Comparison of ENCODE assay signal across 14 mouse cellular contexts in genomic region chr7:24533031-24533571, GRCm38 (mm10). TPM values are rescaled to one million over a fixed set of nuclear protein-coding genes. Genes with fewer than 3 reads are reported as not detected.
A peak's percentile ranks its signal among the peaks of the same experiment; 100 is the strongest.
DNase-seq lines count a peak whose midpoint lies in the region; ATAC-seq lines count a peak whose summit lies in the region.
"Had no signal": no experiment of that assay in that cellular context is flagged by ENCODE, and none has a peak within 500 bp of the region (broad histone marks: within the 10 kb centered on the region; RNA-seq: fewer than 3 reads in every experiment).

No protein-coding gene starts in this region.

- no peak overlapping the region for H3K4me3 ChIP-seq in midbrain, embryonic 11.5 days (ENCODE audit: low read depth, low read length)
- no peak overlapping the region for H3K4me3 ChIP-seq in midbrain, embryonic 15.5 days
- H3K4me3 ChIP-seq in hindbrain, embryonic 14.5 days (replicated peaks; ENCODE audit: low read length): 0 out of 2 replicates have a peak overlapping the region, but pooled peaks have one; percentile 3
- H3K4me3 ChIP-seq: embryonic facial prominence, embryonic 15.5 days; liver, embryonic 13.5 days had no signal

- no peaks in the 10 kb centered on the region for H3K9me3 ChIP-seq in midbrain, embryonic 11.5 days (ENCODE audit: control insufficient read depth, low read length)
- H3K9me3 ChIP-seq in midbrain, embryonic 15.5 days: no peaks in the 10 kb centered on the region
- no peaks in the 10 kb centered on the region for H3K9me3 ChIP-seq in hindbrain, embryonic 14.5 days (ENCODE audit: control insufficient read depth, low read length)
- H3K9me3 ChIP-seq: embryonic facial prominence, embryonic 15.5 days; liver, embryonic 13.5 days had no signal

- H3K9ac ChIP-seq in midbrain, embryonic 11.5 days (ENCODE audit: low read length): no peak overlapping the region
- H3K9ac ChIP-seq in midbrain, embryonic 15.5 days: no peak overlapping the region
- no peak overlapping the region for H3K9ac ChIP-seq in hindbrain, embryonic 14.5 days
- H3K9ac ChIP-seq: embryonic facial prominence, embryonic 15.5 days; liver, embryonic 13.5 days had no signal

- 53% methylated on average over 28 of the region's 28 CpGs for WGBS in midbrain, embryonic 11.5 days
- 63% methylated on average over 28 of the region's 28 CpGs for WGBS in midbrain, embryonic 15.5 days
- 55% methylated on average over 28 of the region's 28 CpGs for WGBS in hindbrain, embryonic 14.5 days

- DNase-seq in embryo, embryonic 11 days: peak; percentile 24
- DNase-seq in embryo, embryonic 10.5 days (ENCODE audit: low spot score): no peak
- peak; percentile 86 for DNase-seq in midbrain, embryonic 11.5 days (ENCODE audit: low spot score, missing footprints)
- no peak for DNase-seq in hindbrain, embryonic 14.5 days (ENCODE audit: low spot score)
- DNase-seq in frontal cortex, postnatal 10 days (ENCODE audit: low spot score in 2 of 2): no peak
- DNase-seq in cerebellum, adult 8-10 months: no peak
- no peak for DNase-seq in kidney, postnatal 25 days
- DNase-seq: adrenal gland, postnatal 25 days; liver, embryonic 13.5 days; lung, postnatal 14 days; right cerebral cortex, postnatal 25 days had no signal

- peaks cover 5% of the 10 kb centered on the region; the same call in 1 of the 2 replicates for H3K36me3 ChIP-seq in midbrain, embryonic 11.5 days (ENCODE audit: control insufficient read depth, insufficient read depth, low read length)
- H3K36me3 ChIP-seq in midbrain, embryonic 15.5 days (replicated peaks): peaks cover 18% of the 10 kb centered on the region
- peaks cover 46% of the 10 kb centered on the region for H3K36me3 ChIP-seq in hindbrain, embryonic 14.5 days (replicated peaks; ENCODE audit: control insufficient read depth, insufficient read depth)

- no peak overlapping the region for H3K27ac ChIP-seq in midbrain, embryonic 11.5 days (ENCODE audit: low read depth, low read length)
- H3K27ac ChIP-seq in midbrain, embryonic 15.5 days: no peak overlapping the region
- no peak overlapping the region for H3K27ac ChIP-seq in hindbrain, embryonic 14.5 days
- H3K27ac ChIP-seq: embryonic facial prominence, embryonic 15.5 days; liver, embryonic 13.5 days had no signal

- H3K4me2 ChIP-seq in midbrain, embryonic 11.5 days: peak overlapping the region; percentile 18; the same call in 1 of the 2 replicates
- no peak overlapping the region for H3K4me2 ChIP-seq in midbrain, embryonic 15.5 days
- H3K4me2 ChIP-seq in hindbrain, embryonic 14.5 days (replicated peaks): no peak overlapping the region
- H3K4me2 ChIP-seq: liver, embryonic 13.5 days had no signal

- no peak for ATAC-seq in midbrain, embryonic 11.5 days (ENCODE audit: low FRiP score)
- ATAC-seq in midbrain, embryonic 15.5 days (replicated peaks): no peak
- no peak for ATAC-seq in hindbrain, embryonic 14.5 days (ENCODE audit: low FRiP score)
- ATAC-seq: inflammation-experienced regulatory T-cells, adult 6 months had no signal

- peaks cover 12% of the 10 kb centered on the region for H3K27me3 ChIP-seq in midbrain, embryonic 11.5 days (ENCODE audit: control insufficient read depth, insufficient read depth, low read length)
- no peaks in the 10 kb centered on the region for H3K27me3 ChIP-seq in midbrain, embryonic 15.5 days (replicated peaks)
- H3K27me3 ChIP-seq in hindbrain, embryonic 14.5 days (ENCODE audit: control insufficient read depth, insufficient read depth, low read length): no peaks in the 10 kb centered on the region; the same call in 1 of the 2 replicates
- H3K27me3 ChIP-seq: embryonic facial prominence, embryonic 15.5 days; liver, embryonic 13.5 days had no signal

- peaks cover 20% of the 10 kb centered on the region for H3K4me1 ChIP-seq in midbrain, embryonic 11.5 days (ENCODE audit: control insufficient read depth, insufficient read depth, low read length)
- H3K4me1 ChIP-seq in midbrain, embryonic 15.5 days: peaks cover 44% of the 10 kb centered on the region
- peaks cover 28% of the 10 kb centered on the region for H3K4me1 ChIP-seq in hindbrain, embryonic 14.5 days (replicated peaks; ENCODE audit: control insufficient read depth, insufficient read depth, low read length)

RNA-seq across cellular contexts. Expression of gene Irgq, which starts 2.6 kb away (rescaled TPM):
- polyA plus RNA-seq in midbrain, embryonic 11.5 days (2014; fragmentation: Nextera tagmentation; extraction: Ambion mirVana): 13.4 and 14.0 TPM in 2 replicates
- 31.8 and 33.2 TPM in 2 replicates for polyA plus RNA-seq in midbrain, embryonic 15.5 days (2015; fragmentation: Nextera tagmentation; extraction: Ambion mirVana)
- 28.0 and 33.5 TPM in 2 replicates for polyA plus RNA-seq in hindbrain, embryonic 14.5 days (2014; fragmentation: Nextera tagmentation; extraction: Ambion mirVana)

RNA-seq across cellular contexts. Expression of gene Pinlyp, which starts 12.8 kb away (rescaled TPM):
- not detected in 2 replicates for polyA plus RNA-seq in midbrain, embryonic 11.5 days (2014; fragmentation: Nextera tagmentation; extraction: Ambion mirVana)
- polyA plus RNA-seq in midbrain, embryonic 15.5 days (2015; fragmentation: Nextera tagmentation; extraction: Ambion mirVana): not detected in 2 replicates
- polyA plus RNA-seq in hindbrain, embryonic 14.5 days (2014; fragmentation: Nextera tagmentation; extraction: Ambion mirVana): not detected in 2 replicates
- polyA plus RNA-seq: inflammation-experienced regulatory T-cells, adult 6 months; liver, embryonic 13.5 days had no signal

RNA-seq across cellular contexts. Expression of gene Xrcc1, which starts 13.0 kb away (rescaled TPM):
- 91.9 and 101 TPM in 2 replicates for polyA plus RNA-seq in midbrain, embryonic 11.5 days (2014; fragmentation: Nextera tagmentation; extraction: Ambion mirVana)
- polyA plus RNA-seq in midbrain, embryonic 15.5 days (2015; fragmentation: Nextera tagmentation; extraction: Ambion mirVana): 67.1 and 76.5 TPM in 2 replicates
- 47.4 and 52.3 TPM in 2 replicates for polyA plus RNA-seq in hindbrain, embryonic 14.5 days (2014; fragmentation: Nextera tagmentation; extraction: Ambion mirVana)

RNA-seq across cellular contexts. Expression of gene AC161166.1, which starts 20.8 kb away (rescaled TPM):
- polyA plus RNA-seq in midbrain, embryonic 11.5 days (2014; fragmentation: Nextera tagmentation; extraction: Ambion mirVana): 0.55 and 0.59 TPM in 2 replicates
- polyA plus RNA-seq in midbrain, embryonic 15.5 days (2015; fragmentation: Nextera tagmentation; extraction: Ambion mirVana): 2.1 and 2.2 TPM in 2 replicates
- polyA plus RNA-seq in hindbrain, embryonic 14.5 days (2014; fragmentation: Nextera tagmentation; extraction: Ambion mirVana): 0.65 and 0.98 TPM in 2 replicates
- polyA plus RNA-seq: inflammation-experienced regulatory T-cells, adult 6 months; liver, embryonic 13.5 days had no signal

RNA-seq across cellular contexts. Expression of gene Zfp428, which starts 26.3 kb away (rescaled TPM):
- 83.8 and 83.9 TPM in 2 replicates for polyA plus RNA-seq in midbrain, embryonic 11.5 days (2014; fragmentation: Nextera tagmentation; extraction: Ambion mirVana)
- 336 and 344 TPM in 2 replicates for polyA plus RNA-seq in midbrain, embryonic 15.5 days (2015; fragmentation: Nextera tagmentation; extraction: Ambion mirVana)
- polyA plus RNA-seq in hindbrain, embryonic 14.5 days (2014; fragmentation: Nextera tagmentation; extraction: Ambion mirVana): 181 and 201 TPM in 2 replicates

Comparison
In these comparisons a context has a peak if more than half of its experiments do, and no peak if none do; other contexts are left out.
1. DNase-seq: peak in embryo, embryonic 11 days (single experiment) and midbrain, embryonic 11.5 days (single experiment); none in embryo, embryonic 10.5 days (single experiment), hindbrain, embryonic 14.5 days (single experiment), frontal cortex, postnatal 10 days (0 of 2), cerebellum, adult 8-10 months (single experiment) and kidney, postnatal 25 days (0 of 2).